Mouse (Mus musculus) cerebellum, adult 2 months (tissue): ENCODE measurements around the gene Eif4g2.

Source experiments
- CTCF ChIP-seq: fragments of 200-500 bp; IDR thresholded peaks from 2 replicates; pipeline ENCODE4 v1.5.1; 2011; ENCODE audit warnings: low read depth, mild to moderate bottlenecking, control low read depth, low read length, moderate library complexity, borderline replicate concordance; ENCODE audit not compliant: insufficient read depth
- POLR2A ChIP-seq: fragments of 200-500 bp; IDR thresholded peaks from 2 replicates; pipeline ENCODE4 v1.6.1; 2011; ENCODE audit warnings: low read length, control low read depth, borderline replicate concordance; ENCODE audit not compliant: insufficient read depth

GRCm38 (mm10) chr7:111075288-111075687, 7.5 kb downstream of the Eif4g2 start:
- TF ChIP-seq CTCF (no peak), POLR2A (no peak)
